ENCODE assay signal across 14 mouse cellular contexts in the genomic region with DNA sequence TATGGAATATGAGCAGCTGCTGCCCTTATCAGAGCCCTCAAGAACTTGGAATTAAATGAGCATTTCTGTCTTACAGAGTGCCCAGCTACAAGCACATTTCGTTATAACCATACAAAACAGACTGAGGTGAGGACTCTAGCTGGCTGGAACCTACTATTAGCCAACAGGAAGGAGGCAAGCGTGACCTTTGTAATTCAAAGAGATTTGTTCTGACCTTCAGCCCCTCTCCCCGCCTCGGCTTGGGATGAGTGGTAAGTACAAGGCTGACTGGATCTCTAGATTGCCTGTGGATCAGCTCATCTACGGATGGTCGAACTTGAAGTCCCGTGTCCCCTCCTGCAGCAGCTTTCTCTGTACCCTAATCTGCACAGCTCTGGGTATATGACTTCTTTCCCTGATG.
"Had no signal": no experiment of that assay in that cellular context is flagged by ENCODE, and none has a peak within 500 bp of the region (broad histone marks: within the 10 kb centered on the region; RNA-seq: fewer than 3 reads in every experiment).

No protein-coding gene starts in this region.

- H3K27ac ChIP-seq: intestine, embryonic 15.5 days; layer of hippocampus, adult 2 months; limb, embryonic 13.5 days; midbrain, embryonic 13.5 days; neural tube, embryonic 15.5 days had no signal

- H3K9me3 ChIP-seq: intestine, embryonic 15.5 days; limb, embryonic 13.5 days; midbrain, embryonic 13.5 days; neural tube, embryonic 15.5 days had no signal

- H3K27me3 ChIP-seq: intestine, embryonic 15.5 days; limb, embryonic 13.5 days; midbrain, embryonic 13.5 days; neural tube, embryonic 15.5 days had no signal

- H3K9ac ChIP-seq: intestine, embryonic 15.5 days; limb, embryonic 13.5 days; midbrain, embryonic 13.5 days; neural tube, embryonic 15.5 days had no signal

- H3K4me2 ChIP-seq: intestine, embryonic 15.5 days; limb, embryonic 13.5 days; midbrain, embryonic 13.5 days; neural tube, embryonic 15.5 days had no signal

- H3K4me1 ChIP-seq: intestine, embryonic 15.5 days; limb, embryonic 13.5 days; midbrain, embryonic 13.5 days; neural tube, embryonic 15.5 days had no signal

- H3K4me3 ChIP-seq: intestine, embryonic 15.5 days; layer of hippocampus, adult 2 months; limb, embryonic 13.5 days; midbrain, embryonic 13.5 days; neural tube, embryonic 15.5 days had no signal

- H3K36me3 ChIP-seq: intestine, embryonic 15.5 days had no signal

- ATAC-seq: intestine, embryonic 15.5 days; lung, postnatal 0 days; midbrain, embryonic 13.5 days had no signal

- DNase-seq: kidney, postnatal 10 days; kidney, postnatal 4 days; left cerebral cortex, postnatal 4 days; lung, adult 2 months; lung, postnatal 36 days; right cerebral cortex, adult 18-20 months; right cerebral cortex, postnatal 25 days; thymus, postnatal 4 days had no signal
